Mouse (Mus musculus): ENCODE data around the gene Ticam1.
"Not testable (repeated sequence)": the region's sequence is repeated elsewhere in the genome, so short reads cannot be mapped to it uniquely, and the experiment has no call there.

Gene Ticam1

GRCm38 (mm10) chr17:56262645-56263094 lies 13.9 kb downstream of the Ticam1 start:
- no peak for DNase-seq (ENCODE audit: low spot score)

GRCm38 (mm10) chr17:56261166-56261565 lies 15.4 kb downstream of the Ticam1 start:
- DNase-seq (ENCODE audit: low spot score): no peak

GRCm38 (mm10) chr17:56259301-56260037 lies 17.1 kb downstream of the Ticam1 start:
- no peak for DNase-seq (ENCODE audit: low spot score)

GRCm38 (mm10) chr17:56258812-56259211 lies 17.8 kb downstream of the Ticam1 start:
- not testable (repeated sequence) for DNase-seq (ENCODE audit: low spot score)

GRCm38 (mm10) chr17:56258269-56258668 lies 18.3 kb downstream of the Ticam1 start:
- DNase-seq (ENCODE audit: low spot score): not testable (repeated sequence)

GRCm38 (mm10) chr17:56257181-56257894 lies 19.2 kb downstream of the Ticam1 start:
- DNase-seq (ENCODE audit: low spot score): no peak

GRCm38 (mm10) chr17:56256239-56256881 lies 20.2 kb downstream of the Ticam1 start, which contains the start of gene Fem1a:
Fem1a (plus strand) TSS chr17:56256810.
- peak; percentile 99 for DNase-seq (ENCODE audit: low spot score)

- DNase-seq (ENCODE audit: low spot score): peak; percentile 98
These were observed 20.7 kb downstream of the Ticam1 start for GRCm38 (mm10) chr17:56255863-56256238.

- DNase-seq (ENCODE audit: low spot score): no peak
These were observed 21.2 kb downstream of the Ticam1 start for GRCm38 (mm10) chr17:56255429-56255828.

GRCm38 (mm10) chr17:56254695-56255094 lies 21.9 kb downstream of the Ticam1 start:
- no peak for DNase-seq (ENCODE audit: low spot score)

- DNase-seq (ENCODE audit: low spot score): peak; percentile 82
These were observed 25.3 kb downstream of the Ticam1 start for GRCm38 (mm10) chr17:56251136-56251829.

GRCm38 (mm10) chr17:56245608-56246007 lies 31.0 kb downstream of the Ticam1 start:
- DNase-seq (ENCODE audit: low spot score): no peak

- DNase-seq (ENCODE audit: low spot score): peak; percentile 92
These were observed 34.8 kb downstream of the Ticam1 start for GRCm38 (mm10) chr17:56241541-56242401.

GRCm38 (mm10) chr17:56233818-56234469 lies 42.6 kb downstream of the Ticam1 start:
- peak; percentile 95 for DNase-seq (ENCODE audit: low spot score)

- no peak for DNase-seq (ENCODE audit: low spot score)
These were observed 43.2 kb downstream of the Ticam1 start for GRCm38 (mm10) chr17:56233389-56233788.

- no peak for DNase-seq (ENCODE audit: low spot score)
These were observed 46.6 kb downstream of the Ticam1 start for GRCm38 (mm10) chr17:56229943-56230342.

GRCm38 (mm10) chr17:56226566-56226965 lies 50.0 kb downstream of the Ticam1 start:
- DNase-seq (ENCODE audit: low spot score): no peak

- no peak for DNase-seq (ENCODE audit: low spot score)
These were observed 51.7 kb downstream of the Ticam1 start for GRCm38 (mm10) chr17:56224916-56225315.

- no peak for DNase-seq (ENCODE audit: low spot score)
These were observed 56.8 kb downstream of the Ticam1 start for GRCm38 (mm10) chr17:56219805-56220204.
